Mouse (Mus musculus) erythroblast, embryonic 14.5 days (primary cell): ENCODE data around the gene Art1. TPM values are rescaled to one million over a fixed set of nuclear protein-coding genes. Genes with fewer than 3 reads are reported as not detected.

ENCODE experiments used
- H3K27me3 ChIP-seq: 2 replicates; pipeline ENCODE4 v1.6.1; 2012; ENCODE audit warnings: inconsistent platforms; ENCODE audit not compliant: control insufficient read depth
- H3K36me3 ChIP-seq: 2 replicates; pipeline ENCODE4 v1.6.1; 2012; ENCODE audit warnings: mild to moderate bottlenecking, inconsistent platforms; ENCODE audit not compliant: control insufficient read depth
- H3K4me1 ChIP-seq: 2 replicates; pipeline ENCODE4 v1.6.1; 2012; ENCODE audit warnings: inconsistent platforms; ENCODE audit not compliant: control insufficient read depth
- H3K4me3 ChIP-seq: replicated peaks from 2 replicates; pipeline ENCODE3; 2012; ENCODE audit warnings: moderate library complexity, mild to moderate bottlenecking, inconsistent platforms
- H3K9me3 ChIP-seq: 2 replicates; pipeline ENCODE4 v1.6.1; 2012; ENCODE audit warnings: low read length, inconsistent platforms, mixed read lengths; ENCODE audit not compliant: control insufficient read depth
- GATA1 ChIP-seq: IDR thresholded peaks from 2 replicates; pipeline ENCODE4 v1.6.1; 2012; ENCODE audit warnings: low read length, inconsistent platforms, mixed read lengths
- TAL1 ChIP-seq: IDR thresholded peaks from 3 replicates; pipeline ENCODE4 v1.6.1; 2012; ENCODE audit warnings: low read length, inconsistent platforms, mixed read lengths
- polyA plus RNA-seq: library from polyadenylated mRNA; stranded (reverse); fragments of >175 nt; gene quantifications from 2 replicates; pipeline ENCODE4 v1.2.3, GENCODE M21; 2012

The Art1 gene
- polyA plus RNA-seq, 1 experiment: not detected

DNA sequence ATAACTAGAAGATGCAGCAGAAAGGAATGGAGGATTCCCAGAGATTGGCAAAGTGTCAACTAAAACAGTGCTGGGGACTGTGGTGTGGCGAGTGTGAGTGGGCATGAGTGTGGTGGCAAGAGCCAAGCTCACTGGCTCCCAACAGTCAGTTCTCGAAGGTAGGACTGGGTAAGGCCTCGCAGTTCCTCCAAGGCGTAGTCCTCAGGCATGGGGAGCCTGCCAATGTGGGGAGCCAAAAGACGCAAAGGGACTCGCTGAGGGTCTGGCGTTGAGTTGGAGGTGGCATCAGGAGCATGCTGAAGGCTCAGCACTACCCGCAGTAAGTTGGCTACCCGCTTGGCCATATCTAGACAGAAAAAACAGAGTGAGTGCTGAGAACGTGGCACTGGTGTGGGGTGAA lies 18.8 kb downstream of the Art1 start:
- H3K36me3 ChIP-seq: peaks cover 71% of the 10 kb centered on the region
- no peaks in the 10 kb centered on the region for H3K27me3 ChIP-seq
- no peaks in the 10 kb centered on the region for H3K9me3 ChIP-seq
- H3K4me3 ChIP-seq: no peak overlapping the region
- TF ChIP-seq TAL1: no peak
- TF ChIP-seq GATA1: no peak
- H3K4me1 ChIP-seq: no peaks in the 10 kb centered on the region

DNA sequence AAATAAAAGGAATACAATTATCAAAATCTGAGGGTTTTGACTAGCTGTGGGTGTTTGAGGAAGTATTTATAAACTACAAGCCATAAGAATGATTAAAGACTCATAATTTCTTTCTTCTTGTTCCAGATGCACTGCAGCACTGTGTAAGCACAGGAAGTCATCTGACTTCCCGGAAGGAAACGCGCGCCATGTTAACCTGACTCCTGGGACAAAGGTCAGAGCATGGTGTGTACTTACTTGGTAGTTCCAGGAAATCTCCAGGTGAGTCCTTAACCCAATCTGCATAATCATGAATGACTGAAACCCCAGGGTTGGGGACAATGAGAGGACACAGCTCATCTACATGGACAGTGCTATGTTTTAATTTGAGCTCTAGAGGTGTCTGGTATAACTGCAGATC lies 30.9 kb downstream of the Art1 start:
- TF ChIP-seq TAL1: no peak
- TF ChIP-seq GATA1: no peak
- Histone ChIP-seq H3K9me3 (no peaks in the 10 kb centered on the region), H3K4me1 (no peaks in the 10 kb centered on the region), H3K27me3 (no peaks in the 10 kb centered on the region), H3K4me3 (no peak overlapping the region), H3K36me3 (peaks cover 95% of the 10 kb centered on the region)

DNA sequence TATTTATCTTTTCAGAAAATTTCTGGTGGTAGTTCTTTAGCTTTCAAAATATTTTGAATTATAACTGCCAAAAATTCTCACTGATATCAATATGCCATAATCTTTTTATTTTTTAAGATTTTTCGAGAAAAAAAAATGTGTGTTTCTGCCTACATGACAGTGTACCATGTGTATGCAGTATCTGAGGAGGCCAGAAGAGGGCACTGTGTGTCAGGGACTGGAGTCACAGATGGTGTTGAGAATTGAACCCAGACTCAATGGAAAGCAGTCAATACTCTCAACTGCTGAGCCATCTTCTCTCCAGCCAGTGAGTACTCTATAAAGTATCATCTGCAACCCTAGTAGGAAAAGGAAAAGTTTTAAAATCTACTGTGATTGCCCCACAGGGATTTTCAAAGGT lies 35.9 kb downstream of the Art1 start:
- no peak overlapping the region for H3K4me3 ChIP-seq
- no peaks in the 10 kb centered on the region for H3K27me3 ChIP-seq
- H3K4me1 ChIP-seq: no peaks in the 10 kb centered on the region
- H3K9me3 ChIP-seq: no peaks in the 10 kb centered on the region
- TF ChIP-seq GATA1 (no peak), TAL1 (no peak)
- H3K36me3 ChIP-seq: peaks cover 97% of the 10 kb centered on the region

DNA sequence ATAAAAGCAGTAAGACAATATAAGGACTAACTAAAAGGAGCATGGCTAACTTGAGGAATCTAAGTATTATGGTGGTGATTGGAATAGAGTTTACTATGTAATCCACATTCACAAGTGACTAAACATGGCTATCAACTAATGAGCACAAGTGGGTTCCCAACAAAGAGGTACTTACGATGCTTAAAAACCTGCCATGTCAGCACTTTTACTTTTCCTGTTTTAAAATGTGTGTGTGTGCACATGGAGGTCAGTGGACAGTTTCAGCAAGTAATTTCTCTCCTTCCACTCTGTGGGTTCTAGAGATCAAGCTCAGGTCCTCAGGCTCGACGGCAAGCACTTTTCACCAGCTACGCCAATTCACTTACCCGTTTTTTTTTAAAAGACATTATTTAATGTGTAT lies 36.4 kb downstream of the Art1 start:
- no peaks in the 10 kb centered on the region for H3K27me3 ChIP-seq
- H3K36me3 ChIP-seq: peaks cover 96% of the 10 kb centered on the region
- H3K4me1 ChIP-seq: no peaks in the 10 kb centered on the region
- H3K4me3 ChIP-seq: no peak overlapping the region
- TF ChIP-seq TAL1: no peak
- no peaks in the 10 kb centered on the region for H3K9me3 ChIP-seq

DNA sequence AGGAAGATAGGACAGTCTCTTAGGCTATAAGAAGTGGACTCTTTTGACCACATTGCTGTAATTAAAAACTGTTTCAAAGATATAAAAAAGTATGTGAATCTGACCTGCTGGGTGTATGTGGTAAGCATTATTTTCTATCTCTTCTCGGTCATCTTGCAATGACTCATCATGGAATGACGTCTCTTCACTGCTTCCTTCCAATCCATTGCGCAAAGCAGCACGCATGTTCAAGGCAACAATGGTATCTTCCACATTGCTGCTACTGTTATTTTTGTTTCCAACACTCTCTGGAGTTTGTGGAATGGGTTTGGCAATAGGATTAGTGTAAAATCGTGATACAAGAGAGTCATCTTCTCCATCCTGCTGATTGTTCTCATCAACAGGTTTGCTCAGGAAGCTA lies 52.1 kb downstream of the Art1 start:
- Histone ChIP-seq H3K4me3 (no peak overlapping the region), H3K36me3 (peaks cover 93% of the 10 kb centered on the region), H3K4me1 (no peaks in the 10 kb centered on the region), H3K27me3 (no peaks in the 10 kb centered on the region), H3K9me3 (no peaks in the 10 kb centered on the region)
- TF ChIP-seq GATA1 (no peak), TAL1 (no peak)

Other genes starting within 250 kb of the Art1 start
- not detected in 2 replicates for gene Folr2, start 244.5 kb upstream of the Art1 start, polyA plus RNA-seq
- gene Anapc15, start 238.0 kb upstream of the Art1 start, polyA plus RNA-seq: 4.8 and 5.8 TPM in 2 replicates
- gene Folr1, start 231.0 kb upstream of the Art1 start, polyA plus RNA-seq: not detected in 2 replicates
- 10.4 and 12.4 TPM in 2 replicates for gene Lamtor1, start 195.8 kb upstream of the Art1 start, polyA plus RNA-seq
- gene Tomt, start 195.4 kb upstream of the Art1 start, polyA plus RNA-seq: not detected in 2 replicates
- gene Lrrc51, start 167.8 kb upstream of the Art1 start, polyA plus RNA-seq: not detected in 2 replicates
- 19.8 and 24.7 TPM in 2 replicates for gene Numa1, start 167.6 kb upstream of the Art1 start, polyA plus RNA-seq
- 0.67 and 1.0 TPM in 2 replicates for gene Il18bp, start 83.1 kb upstream of the Art1 start, polyA plus RNA-seq
- gene Rnf121, start 36.3 kb upstream of the Art1 start, polyA plus RNA-seq: 0.12 and 0.34 TPM in 2 replicates
- gene Xndc1, start 36.2 kb upstream of the Art1 start, polyA plus RNA-seq: 2.0 TPM in 2 replicates
- gene Xntrpc, start 36.0 kb upstream of the Art1 start, polyA plus RNA-seq: not detected in 2 replicates
- 0.15 and 0.37 TPM in 2 replicates for gene Trpc2, start 18.6 kb upstream of the Art1 start, polyA plus RNA-seq
- not detected in 2 replicates for gene Art5, start 7.7 kb downstream of the Art1 start, polyA plus RNA-seq
- 0.02 TPM in 1 of 2 replicates, not detected in the other for gene Chrna10, start 15.1 kb downstream of the Art1 start, polyA plus RNA-seq
- gene Nup98, start 108.4 kb downstream of the Art1 start, polyA plus RNA-seq: 0.17 and 0.18 TPM in 2 replicates
- 0.14 and 1.5 TPM in 2 replicates for gene Pgap2, start 108.5 kb downstream of the Art1 start, polyA plus RNA-seq
- 7.6 and 15.0 TPM in 2 replicates for gene Rhog, start 154.3 kb downstream of the Art1 start, polyA plus RNA-seq
- gene Stim1, start 166.1 kb downstream of the Art1 start, polyA plus RNA-seq: 2.7 and 2.9 TPM in 2 replicates